Mouse (Mus musculus): ENCODE results near the gene Rbpj. TPM values are rescaled to one million over a fixed set of nuclear protein-coding genes. Genes with fewer than 3 reads are reported as not detected.
A peak's percentile ranks its signal among the peaks of the same experiment; 100 is the strongest.

The Rbpj gene
- total and polyA plus RNA-seq, 3 experiments: 40.5 to 62.8 (median 61.3) TPM

DNA sequence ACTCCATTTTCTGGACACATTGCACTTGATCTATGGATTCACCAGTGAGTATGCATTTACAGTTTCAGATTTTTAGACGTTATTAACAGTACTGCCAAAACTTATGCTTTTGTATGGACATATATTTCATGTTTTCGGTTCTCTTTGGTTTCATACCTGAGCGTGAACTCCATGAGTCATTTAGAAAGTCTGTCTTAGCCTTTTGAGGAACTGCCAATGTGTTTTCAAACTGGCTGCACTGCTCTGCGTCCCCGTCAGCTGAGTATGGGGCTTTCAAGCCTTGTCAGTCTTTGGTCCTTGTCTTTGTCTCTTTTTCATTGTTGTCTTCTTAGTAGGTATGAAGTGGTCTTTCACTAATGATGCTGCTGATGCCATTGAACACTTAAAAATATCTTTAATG is 106.5 kb downstream of the Rbpj start:
- no peaks in the 10 kb centered on the region for H3K27me3 ChIP-seq (replicated peaks)
- H3K36me3 ChIP-seq (replicated peaks in 1 of 2; ENCODE audit: control insufficient read depth in 1 of 2, insufficient read depth in 1 of 2, low read length in 1 of 2): no peaks in the 10 kb centered on the region

DNA sequence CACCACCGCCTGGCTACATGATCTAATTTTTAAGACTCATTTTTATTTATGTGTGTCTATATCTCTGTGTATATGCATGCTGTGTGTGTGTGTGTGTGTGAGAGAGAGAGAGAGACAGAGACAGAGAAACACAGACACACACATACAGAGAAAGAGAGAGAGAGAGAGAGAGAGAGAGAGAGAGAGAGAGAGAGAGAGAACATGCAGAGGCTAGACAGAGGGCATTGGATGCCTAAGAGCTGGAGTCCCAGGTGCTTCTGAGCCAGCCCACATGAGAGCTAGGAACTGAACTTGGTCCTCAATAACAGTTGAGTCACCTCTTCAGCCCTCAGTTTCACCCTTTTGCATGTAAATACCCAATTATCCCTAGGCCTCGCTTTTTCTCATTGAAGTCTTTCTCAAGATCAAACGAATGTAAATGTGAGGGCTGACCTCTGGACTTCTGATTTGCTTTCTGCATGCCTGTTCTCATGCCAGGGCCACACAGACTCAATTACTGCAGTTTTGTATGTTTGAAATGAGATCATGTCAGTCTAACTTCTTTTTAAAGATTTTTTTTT is 109.0 kb downstream of the Rbpj start:
- peak overlapping the region; percentile 71 for H3K27ac ChIP-seq (ENCODE audit: insufficient read depth, low read depth)
- dilution Hi-C loops (cut with MboI; ENCODE audit: extremely low pct_ligation_motif_present, extremely low pct_unique_long_range_greater_than_20kb, low sequenced_read_pairs): no loop called here
- H3K4me2 ChIP-seq (ENCODE audit: insufficient read depth, low read depth, poor library complexity, severe bottlenecking): peak overlapping the region; percentile 61
- H3K36me3 ChIP-seq (replicated peaks in 1 of 2; ENCODE audit: control insufficient read depth in 1 of 2, insufficient read depth in 1 of 2, low read length in 1 of 2): no peaks in the 10 kb centered on the region
- DNase-seq (ENCODE audit: extremely low read depth): no peak
- no peaks in the 10 kb centered on the region for H3K79me2 ChIP-seq (replicated peaks; ENCODE audit: control insufficient read depth, extremely low read depth, insufficient read depth, poor library complexity, severe bottlenecking)
- peak overlapping the region; percentile 39; the same call in 1 of the 2 replicates for H3K9ac ChIP-seq (ENCODE audit: insufficient read depth, low read depth)
- in situ Hi-C loops (cut with MboI; ENCODE audit: low pct_ligation_motif_present, low pct_unique_long_range_greater_than_20kb, low sequenced_read_pairs): no loop called here
- peaks cover 17 to 58% of the 10 kb centered on the region in 2 experiments for H3K4me1 ChIP-seq (ENCODE audit: control insufficient read depth in 1 of 2, insufficient read depth in 2 of 2)
- H3K27me3 ChIP-seq (replicated peaks): no peaks in the 10 kb centered on the region
- no peak overlapping the region for H3K4me3 ChIP-seq (replicated peaks in 1 of 3; ENCODE audit: low read depth in 2 of 3, low read length in 2 of 3, poor library complexity in 1 of 3)
- no peaks in the 10 kb centered on the region for H3K9me3 ChIP-seq (replicated peaks; ENCODE audit: low read length)
- TF ChIP-seq PAX5 (IDR thresholded peaks at IDR 0.05; ENCODE audit: low read length) (no peak), JUN (IDR thresholded peaks at IDR 0.05; ENCODE audit: insufficient read depth, low read depth, low read length) (peak; percentile 32), SMC3 (IDR thresholded peaks at IDR 0.05; ENCODE audit: low read depth, low read length) (0 out of 2 replicates have a peak, but pooled peaks have one; percentile 1), ELF1 (IDR thresholded peaks at IDR 0.05; ENCODE audit: low read depth, low read length) (no peak), CHD1 (IDR thresholded peaks at IDR 0.05; ENCODE audit: low read depth, low read length) (no peak), JUND (conservative IDR thresholded peaks at IDR 0.05; ENCODE audit: low read depth, low read length) (peak; percentile 76), RAD21 (IDR thresholded peaks at IDR 0.05; ENCODE audit: low read depth, low read length) (no peak), RCOR1 (conservative IDR thresholded peaks at IDR 0.05; ENCODE audit: low read depth, low read length) (0 out of 2 replicates have a peak, but pooled peaks have one; percentile 37), CTCF (conservative IDR thresholded peaks at IDR 0.05 in 1 of 2, IDR thresholded peaks at IDR 0.05 in 1 of 2; ENCODE audit: low read depth in 2 of 2, low read length in 2 of 2) (no peak), MYC (IDR thresholded peaks at IDR 0.05; ENCODE audit: low read depth, low read length) (no peak), MAZ (IDR thresholded peaks at IDR 0.05; ENCODE audit: low read depth, low read length) (no peak), ZMIZ1 (IDR thresholded peaks at IDR 0.05; ENCODE audit: low read depth, low read length) (no peak), KAT2A (IDR thresholded peaks at IDR 0.05; ENCODE audit: insufficient replicate concordance, low read length) (no peak), NELFE (IDR thresholded peaks at IDR 0.05; ENCODE audit: low read depth, low read length) (no peak), EP300 (IDR thresholded peaks at IDR 0.05; ENCODE audit: low read length) (peak; percentile 71; the same call in 1 of the 2 replicates), MAX (IDR thresholded peaks at IDR 0.05; ENCODE audit: low read length) (no peak), ETS1 (conservative IDR thresholded peaks at IDR 0.05; ENCODE audit: low read depth, low read length) (peak; percentile 73)

More for the DNA sequence above, 106.5 kb downstream of the Rbpj start:
- peak; percentile 91 for DNase-seq (ENCODE audit: extremely low read depth)
- peak; percentile 42; the same call in 1 of the 2 replicates for TF ChIP-seq ELF1 (IDR thresholded peaks at IDR 0.05; ENCODE audit: low read depth, low read length)
- TF ChIP-seq TCF12 (IDR thresholded peaks at IDR 0.05; ENCODE audit: low read depth, low read length): peak; percentile 82
- no peak for TF ChIP-seq E2F4 (IDR thresholded peaks at IDR 0.05; ENCODE audit: insufficient replicate concordance, low read depth, low read length)
- TF ChIP-seq RCOR1 (conservative IDR thresholded peaks at IDR 0.05; ENCODE audit: low read depth, low read length): peak; percentile 98
- TF ChIP-seq ZC3H11A (IDR thresholded peaks at IDR 0.05; ENCODE audit: low read depth, low read length): no peak
- TF ChIP-seq POLR2AphosphoS2 (IDR thresholded peaks at IDR 0.05; ENCODE audit: low read depth, low read length): no peak
- TF ChIP-seq JUN (IDR thresholded peaks at IDR 0.05; ENCODE audit: insufficient read depth, low read depth, low read length): peak; percentile 98
- peak; percentile 97 for TF ChIP-seq ETS1 (conservative IDR thresholded peaks at IDR 0.05; ENCODE audit: low read depth, low read length)
- 0 out of 2 replicates have a peak, but pooled peaks have one; percentile 29 for TF ChIP-seq TBP (conservative IDR thresholded peaks at IDR 0.05; ENCODE audit: low read depth, low read length)
- no peak for TF ChIP-seq PAX5 (IDR thresholded peaks at IDR 0.05; ENCODE audit: low read length)
- TF ChIP-seq GABPA (IDR thresholded peaks at IDR 0.05; ENCODE audit: insufficient replicate concordance, low read depth, low read length): no peak
- no peak for TF ChIP-seq USF1 (IDR thresholded peaks at IDR 0.05; ENCODE audit: low read depth, low read length)
- peak; percentile 92 for TF ChIP-seq BHLHE40 (IDR thresholded peaks at IDR 0.05; ENCODE audit: low read depth, low read length)
- TF ChIP-seq NELFE (IDR thresholded peaks at IDR 0.05; ENCODE audit: low read depth, low read length): no peak
- peak; percentile 100 for TF ChIP-seq EP300 (IDR thresholded peaks at IDR 0.05; ENCODE audit: low read length)
- TF ChIP-seq ZMIZ1 (IDR thresholded peaks at IDR 0.05; ENCODE audit: low read depth, low read length): no peak
- no peak for TF ChIP-seq KAT2A (IDR thresholded peaks at IDR 0.05; ENCODE audit: insufficient replicate concordance, low read length)
- no peak; the same call in none of the 2 replicates for TF ChIP-seq CHD1 (IDR thresholded peaks at IDR 0.05; ENCODE audit: low read depth, low read length)
- TF ChIP-seq UBTF (IDR thresholded peaks at IDR 0.05; ENCODE audit: low read depth, low read length): no peak
- no peak for TF ChIP-seq POLR2A (IDR thresholded peaks at IDR 0.05; ENCODE audit: low read depth, low read length)
- TF ChIP-seq SMC3 (IDR thresholded peaks at IDR 0.05; ENCODE audit: low read depth, low read length): peak; percentile 27
- TF ChIP-seq CTCF (conservative IDR thresholded peaks at IDR 0.05 in 1 of 2, IDR thresholded peaks at IDR 0.05 in 1 of 2; ENCODE audit: low read depth in 2 of 2, low read length in 2 of 2): no peak
- TF ChIP-seq MAZ (IDR thresholded peaks at IDR 0.05; ENCODE audit: low read depth, low read length): no peak; the same call in 1 of the 2 replicates
- no peak; the same call in 1 of the 2 replicates for TF ChIP-seq RAD21 (IDR thresholded peaks at IDR 0.05; ENCODE audit: low read depth, low read length)
- no peak for TF ChIP-seq USF2 (conservative IDR thresholded peaks at IDR 0.05; ENCODE audit: low read depth, low read length)
- TF ChIP-seq MEF2A (IDR thresholded peaks at IDR 0.05; ENCODE audit: borderline replicate concordance, low read depth, low read length): peak; percentile 90; the same call in 1 of the 2 replicates
- TF ChIP-seq JUND (conservative IDR thresholded peaks at IDR 0.05; ENCODE audit: low read depth, low read length): peak; percentile 100
- TF ChIP-seq NRF1 (IDR thresholded peaks at IDR 0.05; ENCODE audit: low read depth, low read length): no peak
- TF ChIP-seq CHD2 (IDR thresholded peaks at IDR 0.05; ENCODE audit: low read length): peak; percentile 80; the same call in 1 of the 2 replicates
- TF ChIP-seq IRF4 (IDR thresholded peaks at IDR 0.05; ENCODE audit: low read depth, low read length): peak; percentile 100
- peak; percentile 66; the same call in 1 of the 2 replicates for TF ChIP-seq MAFK (IDR thresholded peaks at IDR 0.05; ENCODE audit: insufficient replicate concordance, low read length)
- TF ChIP-seq MYC (IDR thresholded peaks at IDR 0.05; ENCODE audit: low read depth, low read length): peak; percentile 90
- peak; percentile 74 for TF ChIP-seq MAX (IDR thresholded peaks at IDR 0.05; ENCODE audit: low read length)
- peak; percentile 70; the same call in 1 of the 2 replicates for TF ChIP-seq MXI1 (IDR thresholded peaks at IDR 0.05; ENCODE audit: low read depth, low read length)
- TF ChIP-seq ZKSCAN1 (IDR thresholded peaks at IDR 0.05; ENCODE audit: borderline replicate concordance, low read depth, low read length): no peak
- TF ChIP-seq HCFC1 (IDR thresholded peaks at IDR 0.05; ENCODE audit: low read depth, low read length): peak; percentile 21; the same call in 1 of the 2 replicates
- peak; percentile 95 for TF ChIP-seq SIN3A (IDR thresholded peaks at IDR 0.05; ENCODE audit: low read length)
- TF ChIP-seq ZNF384 (IDR thresholded peaks at IDR 0.05; ENCODE audit: low read depth, low read length): peak; percentile 62; the same call in 1 of the 2 replicates
- Histone ChIP-seq H3K9ac (ENCODE audit: insufficient read depth, low read depth) (no peak overlapping the region), H3K79me2 (replicated peaks; ENCODE audit: control insufficient read depth, extremely low read depth, insufficient read depth, poor library complexity, severe bottlenecking) (no peaks in the 10 kb centered on the region), H3K4me2 (ENCODE audit: insufficient read depth, low read depth, poor library complexity, severe bottlenecking) (peak overlapping the region; percentile 62; the same call in 1 of the 2 replicates), H3K4me1 (ENCODE audit: control insufficient read depth in 1 of 2, insufficient read depth in 2 of 2) (peaks cover 20 to 57% of the 10 kb centered on the region in 2 experiments), H3K27ac (ENCODE audit: insufficient read depth, low read depth) (peak overlapping the region; percentile 89; the same call in 1 of the 2 replicates), H3K4me3 (replicated peaks in 1 of 3; ENCODE audit: low read depth in 2 of 3, low read length in 2 of 3, poor library complexity in 1 of 3) (no peak overlapping the region), H3K9me3 (replicated peaks; ENCODE audit: low read length) (no peaks in the 10 kb centered on the region)
- dilution Hi-C loops (cut with MboI; ENCODE audit: extremely low pct_ligation_motif_present, extremely low pct_unique_long_range_greater_than_20kb, low sequenced_read_pairs) (no loop called here), in situ Hi-C loops (cut with MboI; ENCODE audit: low pct_ligation_motif_present, low pct_unique_long_range_greater_than_20kb, low sequenced_read_pairs) (no loop called here)
